Mouse (Mus musculus): ENCODE measurements around the gene Stard3. TPM values are rescaled to one million over a fixed set of nuclear protein-coding genes. Genes with fewer than 3 reads are reported as not detected.

The Stard3 gene
- 10 to 100 TPM; 30.3 to 30.9 TPM for total RNA-seq (2021)
- long read RNA-seq, experiment 1, transcript Stard3-201 (15 exons, 2,070 nt) = major isoform, 43 of 62 reads
- long read RNA-seq, experiment 1, partial matches to known transcripts = 4 of 62 reads
- long read RNA-seq, experiment 1, other reads (novel, unspliced or antisense) = 15 of 62 reads
- long read RNA-seq, experiment 2, transcript Stard3-201 (15 exons, 2,070 nt) = major isoform, 44 of 80 reads
- long read RNA-seq, experiment 2, partial matches to known transcripts = 16 of 80 reads
- long read RNA-seq, experiment 2, other reads (novel, unspliced or antisense) = 20 of 80 reads

DNA sequence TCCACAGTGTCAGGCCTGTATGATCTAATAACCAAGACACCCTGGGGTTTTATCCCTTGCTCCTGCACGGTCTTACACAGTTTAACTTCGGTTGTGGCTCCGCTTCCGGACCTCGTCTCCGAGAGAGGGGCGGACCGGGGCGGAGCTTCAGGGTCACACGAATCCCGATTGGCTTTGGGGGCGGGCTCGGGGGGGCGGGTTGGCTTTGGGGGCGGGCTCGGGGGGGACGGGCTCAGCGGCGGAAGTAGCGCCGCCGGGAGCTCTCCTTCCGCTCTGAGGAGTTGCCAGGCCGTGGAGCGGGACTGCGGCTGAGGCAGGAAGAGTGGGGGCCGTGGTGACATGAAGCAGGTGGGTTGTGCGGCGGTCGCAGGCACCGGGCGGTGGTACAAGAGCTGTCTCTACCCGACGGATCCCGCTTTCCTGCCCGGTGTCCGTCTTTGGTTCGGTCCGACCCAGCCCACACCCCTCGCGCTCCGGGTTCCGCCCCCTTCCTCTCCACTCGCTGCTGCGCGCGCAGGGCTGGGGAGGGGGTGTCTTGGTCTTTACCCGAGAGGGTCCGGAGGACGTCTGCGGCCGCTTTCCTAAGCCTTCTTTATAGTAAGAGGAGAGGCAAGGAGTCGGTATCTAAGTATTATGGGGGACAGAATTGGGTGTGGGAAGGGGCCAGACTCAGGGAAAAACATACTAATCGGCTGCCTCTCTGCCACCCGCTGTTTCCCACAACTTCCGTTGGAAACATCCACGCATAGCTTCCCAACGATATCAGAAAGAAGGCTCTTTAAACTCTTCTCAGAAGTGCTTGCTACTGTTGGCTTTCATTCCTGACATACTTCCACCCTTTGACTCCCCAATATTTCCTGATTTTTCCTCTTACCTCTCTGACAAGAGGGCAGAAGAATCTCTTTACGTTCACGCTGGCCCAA, at the start of gene Stard3:
Gene Stard3 (plus strand): TSS at position 208 of the 923 bp plus-strand sequence.
- peak; percentile 69 to 82 for DNase-seq (ENCODE audit: low spot score in 2 of 2)

DNA sequence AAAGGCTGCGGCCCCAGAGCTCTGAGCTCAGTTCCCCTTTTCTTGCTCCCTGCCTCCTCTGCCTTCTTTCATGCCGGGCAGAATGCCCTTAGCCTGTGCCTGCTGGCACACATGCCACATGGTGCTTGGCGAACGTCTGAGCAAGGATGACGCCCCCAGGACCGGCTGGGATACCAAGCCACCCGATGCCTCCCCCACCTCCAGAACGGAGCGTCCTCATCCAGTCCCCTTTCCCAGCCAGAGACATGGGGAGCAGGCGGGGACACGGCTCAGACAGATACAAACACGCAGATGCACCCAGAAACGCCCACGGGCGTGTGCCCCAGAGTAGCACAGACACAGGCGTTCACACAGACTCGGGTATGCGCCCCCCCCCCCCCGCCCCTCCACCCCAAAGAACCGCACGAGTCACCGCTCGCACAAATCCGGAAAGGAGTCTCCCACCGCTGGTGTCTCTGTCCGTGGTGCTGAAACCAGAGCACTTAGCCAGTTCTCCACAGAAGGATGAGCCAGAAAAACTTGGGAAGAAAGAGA, 44.3 kb upstream of the Stard3 start:
- DNase-seq (ENCODE audit: low spot score in 2 of 2) = peak in 1 of 2 experiments; percentile 45

DNA sequence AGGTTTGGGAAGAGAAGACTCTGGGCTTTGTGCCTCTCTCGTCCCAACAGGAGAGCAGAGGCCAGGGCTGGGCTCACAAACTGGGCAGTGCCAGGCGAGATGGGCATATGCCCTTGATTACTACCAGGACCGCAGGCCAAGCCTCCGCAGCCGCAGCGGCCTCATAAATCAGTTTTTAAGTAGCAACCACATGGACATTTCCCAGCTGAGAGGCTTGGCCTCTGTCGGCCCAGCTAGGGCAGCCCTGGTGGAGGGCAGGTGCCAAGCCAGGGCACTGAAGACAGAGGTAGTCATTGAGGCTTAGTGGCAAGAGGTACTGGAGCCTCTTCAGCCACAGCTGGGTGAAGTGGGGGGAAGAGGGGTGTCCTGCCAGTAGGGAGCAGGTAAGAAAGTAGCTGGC, 40.7 kb upstream of the Stard3 start:
- DNase-seq (ENCODE audit: low spot score in 2 of 2) = no peak

DNA sequence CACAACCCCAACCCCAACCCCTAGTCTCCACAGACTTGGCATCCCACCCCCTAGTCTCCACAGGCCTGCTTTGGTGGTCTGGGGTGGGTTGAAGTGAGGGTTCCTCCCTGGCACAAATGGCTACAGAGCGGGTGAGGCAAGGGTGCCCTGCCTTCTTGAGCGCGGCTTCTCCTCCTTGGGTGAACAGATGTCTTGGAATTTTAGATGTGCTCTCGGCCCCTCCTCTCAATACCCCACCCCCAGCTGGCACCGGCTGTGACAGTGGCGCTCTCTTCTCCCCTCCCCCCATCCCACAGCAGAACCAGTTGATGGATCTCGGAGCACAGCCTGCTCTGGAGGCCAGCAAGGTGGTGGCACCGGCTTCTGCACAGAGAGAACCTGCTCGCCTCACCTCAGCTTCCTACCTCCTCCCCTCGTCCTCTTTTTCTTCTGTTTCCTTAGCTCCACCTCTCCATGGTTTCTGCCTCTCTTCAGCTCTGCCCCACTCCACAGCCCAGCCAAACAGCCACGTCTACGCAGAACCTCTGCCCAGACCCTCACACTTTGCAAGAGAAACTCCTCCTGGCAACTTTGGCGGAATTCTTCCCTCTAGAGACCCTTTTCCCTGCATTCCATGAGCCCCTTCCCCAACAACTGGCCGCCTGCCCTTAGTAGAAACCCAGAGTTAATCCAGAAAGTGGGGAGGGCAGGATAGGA, 39.6 kb upstream of the Stard3 start:
- no peak for DNase-seq (ENCODE audit: low spot score in 2 of 2)

DNA sequence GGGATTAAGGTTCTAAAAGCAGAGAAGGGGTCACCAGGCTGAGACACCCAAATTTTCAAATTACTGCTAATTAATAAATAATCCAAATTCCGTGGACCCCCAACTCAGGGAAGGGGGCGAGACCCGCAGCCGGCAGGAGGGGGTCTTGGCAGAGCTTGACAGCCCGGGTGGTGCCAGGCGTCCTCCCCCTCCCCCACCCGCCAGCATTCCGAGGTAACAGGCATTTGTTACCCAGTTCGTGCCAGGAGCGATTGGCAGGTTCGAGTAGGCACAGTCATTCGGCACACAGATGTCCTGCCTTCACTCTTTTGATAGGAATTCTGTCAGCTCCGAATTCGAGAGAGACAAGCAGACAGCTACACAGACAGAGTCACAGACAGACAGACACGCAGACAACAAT, 39.0 kb upstream of the Stard3 start:
- no peak for DNase-seq (ENCODE audit: low spot score in 2 of 2)

DNA sequence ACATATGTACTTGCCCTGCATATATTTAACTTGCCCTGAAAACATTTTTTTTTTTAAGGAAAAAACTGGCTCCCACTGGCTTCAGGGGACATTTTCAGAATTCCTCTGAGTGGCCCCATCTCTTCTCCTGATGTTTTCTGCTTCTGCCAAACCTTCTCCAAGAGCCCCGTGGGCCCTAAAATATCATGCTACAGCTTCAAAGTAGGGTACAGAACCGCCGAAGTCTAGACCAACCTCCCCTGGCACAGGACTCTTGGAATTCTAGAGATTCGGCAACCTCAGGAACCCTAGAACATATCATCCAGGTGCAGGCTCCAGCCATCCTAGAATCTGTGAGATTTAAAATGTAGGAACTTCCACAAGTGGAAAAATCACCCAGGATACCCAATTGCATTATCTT, 38.6 kb upstream of the Stard3 start:
- DNase-seq (ENCODE audit: low spot score in 2 of 2) = no peak

DNA sequence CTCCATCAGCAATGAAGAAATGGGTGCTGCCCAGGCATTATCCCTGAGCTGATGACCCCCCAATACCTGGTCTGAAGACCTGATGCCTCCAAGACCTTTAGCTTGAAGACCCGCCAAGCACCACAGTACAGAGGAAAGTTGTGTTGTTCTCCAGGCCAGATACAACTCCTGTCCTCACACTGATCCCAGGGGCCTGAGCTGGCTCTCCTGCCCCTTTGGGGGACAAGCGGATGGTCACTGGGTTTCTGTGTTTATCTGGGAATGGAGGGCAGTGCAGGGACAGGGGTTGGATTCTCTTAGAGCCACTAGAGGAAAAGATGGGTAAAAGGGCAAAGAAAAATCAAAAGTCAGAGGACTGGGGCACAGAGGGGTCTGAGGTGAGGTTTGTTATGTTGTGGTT, 38.2 kb upstream of the Stard3 start:
- no peak for DNase-seq (ENCODE audit: low spot score in 2 of 2)

DNA sequence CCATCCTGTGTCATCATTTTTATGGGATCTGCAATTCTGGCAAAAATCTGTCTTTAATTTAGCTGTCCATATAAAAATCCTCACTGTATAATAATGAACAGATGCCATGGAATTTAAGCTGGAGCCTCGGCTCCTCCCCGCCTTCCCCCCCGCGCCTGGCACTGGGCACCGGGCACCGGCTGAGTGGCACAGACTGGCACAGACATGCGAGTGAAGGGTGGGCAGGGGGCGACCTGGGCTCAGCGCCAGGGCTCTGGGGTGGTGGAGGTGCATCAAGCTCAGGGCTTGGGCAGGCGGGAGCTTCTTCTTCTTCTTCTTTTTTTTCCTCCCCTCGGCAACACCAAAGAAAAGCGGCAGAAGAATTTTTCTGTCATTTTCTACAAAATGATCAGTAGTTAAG, 37.8 kb upstream of the Stard3 start:
- DNase-seq (ENCODE audit: low spot score in 2 of 2) = no peak

DNA sequence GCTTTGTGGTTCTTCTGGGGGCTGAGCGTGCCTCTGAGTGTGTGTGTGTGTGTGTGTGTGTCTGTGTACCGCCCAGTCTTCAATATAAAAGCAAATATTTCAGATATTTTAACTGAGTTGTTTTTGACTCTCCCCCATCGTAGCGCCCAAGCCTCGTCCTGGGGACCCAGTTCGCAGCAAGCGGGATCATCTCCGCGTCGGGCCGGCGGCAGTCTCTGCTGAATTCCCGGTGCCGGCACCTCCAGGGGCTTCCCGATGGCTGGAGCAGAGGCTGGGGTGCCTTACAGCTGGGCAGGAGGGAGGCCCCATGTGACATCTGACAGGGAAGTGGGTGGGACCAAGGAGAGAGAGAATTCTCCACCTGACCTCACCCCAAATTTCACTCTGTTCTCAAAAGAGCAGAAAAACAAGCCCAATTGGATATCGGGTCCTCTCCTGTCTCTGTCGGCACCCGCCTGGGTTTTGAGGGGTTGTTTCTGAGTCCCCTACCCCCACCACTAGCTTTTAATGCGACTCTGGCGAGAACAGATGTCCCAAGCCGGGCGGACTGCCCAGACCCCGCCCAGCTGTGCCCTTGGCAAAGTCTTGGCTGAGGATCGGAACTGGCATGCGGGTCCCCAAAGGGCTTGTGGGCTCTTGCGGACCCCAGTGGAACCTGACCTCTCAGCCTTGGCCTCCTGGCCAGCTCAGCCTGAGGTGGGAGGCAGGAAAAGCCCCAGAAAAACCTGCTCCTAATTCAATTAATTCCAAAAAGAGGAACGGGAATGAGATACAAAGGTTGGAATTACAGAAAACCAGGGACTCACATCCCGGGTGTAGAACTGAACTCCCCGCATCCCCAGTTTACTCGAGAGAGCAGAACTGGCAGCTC, 37.1 kb upstream of the Stard3 start:
- no peak for DNase-seq (ENCODE audit: low spot score in 2 of 2)

DNA sequence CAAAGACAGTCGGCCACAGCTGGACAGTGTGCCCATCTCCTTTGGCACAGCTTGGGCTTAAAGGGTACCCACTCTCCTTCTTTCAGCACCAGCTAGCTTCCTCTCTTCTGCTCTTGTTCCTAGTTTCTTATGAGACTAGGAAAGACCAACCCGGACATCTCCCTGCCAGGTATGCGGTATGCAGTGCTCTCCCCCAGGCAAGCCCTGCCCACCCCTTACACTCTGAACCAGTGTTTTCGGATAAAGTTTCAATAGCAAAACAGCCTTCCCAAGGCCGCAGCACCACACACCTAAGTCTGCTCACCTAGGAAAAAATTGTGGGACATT, 36.5 kb upstream of the Stard3 start:
- DNase-seq (ENCODE audit: low spot score in 2 of 2) = no peak

DNA sequence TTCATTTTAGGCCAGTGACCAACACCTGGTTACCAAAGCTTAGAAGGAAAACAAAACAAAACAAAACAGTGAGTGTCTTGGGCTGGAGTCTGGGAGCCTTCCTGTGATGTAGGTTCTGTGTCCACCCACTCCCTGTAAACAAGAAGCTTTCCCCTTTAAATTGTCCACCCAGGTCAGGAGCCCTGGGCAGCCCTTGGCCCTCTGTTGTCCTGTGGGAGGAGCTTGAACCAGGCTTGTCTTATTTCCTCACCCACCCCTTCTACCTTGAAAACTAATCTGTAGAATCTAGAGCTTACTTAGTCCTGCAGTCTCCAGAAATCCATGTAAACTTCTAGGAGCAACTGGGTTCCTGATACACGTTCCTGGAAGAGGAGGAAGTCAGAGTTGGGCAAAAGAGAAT, 36.0 kb upstream of the Stard3 start:
- DNase-seq (ENCODE audit: low spot score in 2 of 2) = no peak

DNA sequence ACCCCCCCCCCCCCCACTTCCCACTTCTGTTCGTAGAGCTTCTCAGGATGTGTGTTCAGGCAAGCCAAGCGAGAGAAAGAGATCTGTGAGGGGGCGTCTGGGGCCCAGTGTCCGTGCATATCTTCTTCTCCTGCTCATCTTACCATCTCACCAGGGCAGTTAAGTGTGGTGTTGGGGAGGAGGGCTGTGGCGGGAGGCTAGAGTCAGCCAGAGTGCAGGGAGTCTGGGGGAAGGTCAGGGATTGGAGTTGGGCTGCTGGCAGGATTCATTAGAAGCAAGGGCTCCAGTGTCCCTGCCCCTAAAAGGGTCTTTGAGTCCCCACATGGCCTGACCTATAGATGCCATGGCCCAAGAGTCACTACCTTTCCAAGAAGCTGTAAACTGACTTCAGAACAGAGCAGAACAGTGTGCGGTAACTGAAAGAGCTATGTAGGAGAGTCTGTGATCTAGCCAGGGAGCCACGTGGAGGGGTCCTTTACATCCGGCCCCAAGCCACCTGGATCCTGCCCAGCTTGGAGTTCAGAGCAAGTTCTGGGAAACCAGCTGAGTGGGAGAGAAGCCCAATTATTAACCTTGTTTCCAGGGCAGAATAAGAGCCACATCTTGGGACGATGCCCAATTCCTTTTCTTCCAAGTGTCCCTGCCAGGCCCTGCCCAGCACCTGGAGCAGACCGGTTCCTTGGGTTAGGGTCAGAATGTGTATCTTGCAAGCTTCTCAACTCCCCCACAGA, 34.9 kb upstream of the Stard3 start:
- no peak for DNase-seq (ENCODE audit: low spot score in 2 of 2)

DNA sequence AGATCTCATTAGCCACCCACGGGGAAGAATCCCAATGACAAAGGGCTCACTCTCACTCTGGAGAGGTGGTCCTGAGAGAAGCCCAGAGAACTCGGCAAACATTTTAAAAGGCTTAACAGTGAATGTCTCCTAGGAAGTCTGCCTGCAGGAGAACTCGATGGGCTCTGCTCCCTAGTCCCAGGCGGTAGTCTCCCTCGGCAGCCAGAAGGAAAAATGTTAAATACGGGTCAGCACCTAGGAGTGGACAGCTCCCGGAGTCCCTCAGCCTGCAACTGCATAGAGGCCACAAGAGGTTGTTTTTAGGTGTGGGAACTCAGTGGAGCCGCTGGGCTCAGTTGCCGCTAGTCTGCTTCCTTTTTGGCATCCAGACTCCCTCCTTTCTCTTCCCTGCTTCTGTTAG, 34.2 kb upstream of the Stard3 start:
- DNase-seq (ENCODE audit: low spot score in 2 of 2) = no peak

DNA sequence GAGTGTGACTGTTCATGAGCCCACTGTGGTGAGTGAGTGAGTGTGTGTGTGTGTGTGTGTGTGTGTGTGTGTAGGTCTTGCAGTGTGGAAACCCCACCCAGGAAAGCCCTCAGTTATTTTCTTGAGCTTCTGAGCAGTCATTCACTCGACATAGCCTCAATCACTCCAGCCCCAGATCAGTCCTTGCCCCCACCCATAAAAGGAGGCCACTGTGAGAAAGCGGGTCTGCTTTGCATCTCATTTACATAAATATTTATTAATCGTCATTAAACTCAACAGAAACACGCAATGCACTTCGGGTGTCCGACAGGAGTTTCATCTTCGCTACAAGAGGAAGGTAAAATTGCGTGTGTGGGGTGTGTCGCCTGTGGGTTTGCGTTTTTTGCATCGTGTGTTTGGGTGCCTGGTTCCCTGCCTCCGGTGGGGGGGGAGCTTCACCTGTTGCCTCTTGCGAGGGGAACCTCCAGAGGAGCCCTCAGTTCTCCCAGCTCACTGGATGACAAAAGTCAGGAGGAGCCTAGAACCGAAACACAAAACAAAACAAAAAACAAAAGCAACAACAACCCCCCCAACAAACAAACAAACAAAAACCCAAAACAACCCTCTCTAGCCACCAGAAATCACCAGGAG, 32.9 kb upstream of the Stard3 start:
- no peak for DNase-seq (ENCODE audit: low spot score in 2 of 2)

DNA sequence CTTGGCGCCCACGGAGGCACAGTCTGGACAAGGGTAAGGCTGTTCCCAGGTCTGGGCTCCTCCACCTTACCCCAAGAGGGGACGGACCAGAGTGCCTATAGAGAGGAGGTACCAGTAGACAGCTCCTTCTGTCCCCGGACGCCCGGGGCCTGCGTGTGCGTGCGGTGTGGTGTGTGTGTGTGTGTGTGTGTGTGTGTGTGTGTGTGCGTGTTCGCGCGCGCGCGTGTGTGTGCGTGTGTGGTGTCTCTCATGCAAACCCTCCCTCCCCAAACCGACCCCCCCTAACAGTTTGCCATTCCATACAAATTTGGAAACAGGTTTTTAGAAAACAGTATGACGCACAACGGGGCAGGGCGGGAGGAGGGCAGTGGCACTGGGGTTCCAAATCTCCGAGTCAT, 32.3 kb upstream of the Stard3 start:
- DNase-seq (ENCODE audit: low spot score in 2 of 2) = no peak

DNA sequence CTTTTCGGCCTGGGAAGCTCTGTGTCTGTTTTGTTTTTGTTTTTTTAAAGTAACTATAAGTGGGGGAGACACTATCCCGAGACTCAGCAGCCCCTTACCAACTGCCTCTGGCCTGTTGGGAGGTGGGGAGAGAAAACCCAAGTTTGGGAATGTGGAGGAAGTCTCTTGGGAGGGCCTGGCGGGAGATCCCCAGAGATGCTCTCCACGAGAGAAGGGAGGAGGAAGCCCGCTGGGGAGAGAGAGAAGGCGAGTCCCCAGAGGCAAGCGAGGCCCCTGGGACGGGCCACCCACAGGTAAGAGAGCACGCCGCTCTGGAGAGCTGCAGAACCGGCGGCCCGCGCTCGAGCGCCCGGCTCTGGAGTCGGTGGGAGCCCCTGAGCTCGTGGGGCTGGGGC, 31.4 kb upstream of the Stard3 start:
- no peak for DNase-seq (ENCODE audit: low spot score in 2 of 2)

DNA sequence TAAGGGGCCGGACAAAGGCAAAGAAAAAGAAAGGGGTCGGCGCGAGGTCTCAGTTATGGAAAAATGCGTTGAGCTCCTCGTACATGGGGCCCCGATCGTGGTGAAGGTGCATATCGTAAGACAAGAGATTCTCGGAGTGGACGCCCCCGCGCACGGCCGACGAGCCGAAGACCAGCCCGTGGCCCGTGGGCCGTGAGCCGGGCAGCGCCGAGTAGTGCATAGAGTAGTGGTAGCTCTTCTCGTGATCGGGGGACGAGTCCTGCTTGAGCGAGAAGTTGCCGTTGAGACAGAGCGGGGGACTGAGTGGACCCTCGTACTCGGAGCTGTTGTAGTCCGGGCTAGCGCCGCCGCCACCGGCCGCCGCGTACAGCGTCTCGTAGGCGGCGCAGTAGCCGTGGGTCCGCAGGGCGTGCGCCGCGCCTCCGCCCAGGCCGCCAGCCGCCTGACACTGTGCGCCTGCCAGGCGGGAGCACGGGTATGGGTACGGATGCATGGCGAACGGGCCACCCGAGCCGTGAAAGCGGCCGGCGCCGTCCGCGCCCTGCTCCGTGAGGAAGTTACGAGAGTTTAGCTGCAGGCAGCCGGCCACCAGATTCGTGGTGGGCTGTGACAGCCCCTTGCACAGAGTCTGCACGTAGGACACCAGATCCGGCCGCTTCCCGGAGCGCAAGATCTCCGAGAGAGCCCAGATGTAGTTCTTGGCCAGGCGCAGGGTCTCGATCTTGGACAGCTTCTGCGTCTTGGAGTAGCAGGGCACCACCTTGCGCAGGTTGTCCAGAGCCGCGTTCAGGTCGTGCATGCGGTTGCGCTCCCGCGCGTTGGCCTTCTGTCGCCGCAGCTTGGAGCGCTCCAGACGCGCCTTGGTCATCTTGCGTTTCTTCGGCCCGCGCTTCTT, 30.8 kb upstream of the Stard3 start:
- no peak for DNase-seq (ENCODE audit: low spot score in 2 of 2)

DNA sequence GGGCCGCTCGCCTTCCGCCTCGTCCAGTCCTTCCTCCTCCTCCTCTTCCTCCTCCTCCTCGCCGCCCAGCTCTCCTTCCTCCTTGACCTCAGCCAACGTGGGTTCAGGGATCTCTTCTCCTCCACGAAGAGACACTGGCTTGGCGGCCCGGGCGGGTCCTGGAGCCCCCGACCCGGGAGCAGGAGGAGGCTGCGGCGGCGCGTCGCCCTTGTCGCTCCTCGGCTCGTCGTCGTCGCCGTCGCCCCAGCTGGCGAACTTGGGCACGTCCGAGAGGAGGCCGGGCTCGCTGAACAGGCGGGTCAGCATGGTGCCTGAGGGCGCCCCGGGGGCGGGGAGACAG, 30.2 kb upstream of the Stard3 start:
- no peak for DNase-seq (ENCODE audit: low spot score in 2 of 2)

All from adrenal gland, postnatal 4 days (tissue).